Mouse (Mus musculus) heart, embryonic 14.5 days (tissue): ENCODE measurements around the gene Gm43517. TPM values are rescaled to one million over a fixed set of nuclear protein-coding genes. Genes with fewer than 3 reads are reported as not detected.

Experiments
- ATAC-seq: fragments of 200-750 bp; cut with Nextera tagmentation; 2 replicates; pipeline ENCODE4 v1.8.0; 2017; ENCODE audit warnings: low read depth, moderate TSS enrichment; ENCODE audit not compliant: insufficient number of reproducible peaks, insufficient read depth, low FRiP score
- H3K27ac ChIP-seq, 2 experiments: fragments of 200-500 bp in 1 of 2; fragments of 300-500 bp in 1 of 2; sonication (generic) in 1 of 2; replicated peaks in 1 of 2; 2 replicates each; pipeline ENCODE4 v1.5.1; 2012 to 2014; ENCODE audit warnings: low read depth in 2 of 2, low read length in 2 of 2, control low read depth in 1 of 2, mild to moderate bottlenecking in 1 of 2, mixed read lengths in 1 of 2; ENCODE audit not compliant: control insufficient read depth in 1 of 2, insufficient read depth in 1 of 2
- H3K27me3 ChIP-seq: fragments of 300-500 bp; sonication (generic); 2 replicates; pipeline ENCODE4 v1.6.1; 2014; ENCODE audit warnings: mild to moderate bottlenecking, low read length, control low read depth; ENCODE audit not compliant: control insufficient read depth, insufficient read depth
- H3K36me3 ChIP-seq: fragments of 300-500 bp; sonication (generic); 2 replicates; pipeline ENCODE4 v1.6.1; 2014; ENCODE audit warnings: mild to moderate bottlenecking, control low read depth, low read length, mixed read lengths; ENCODE audit not compliant: control insufficient read depth, insufficient read depth
- H3K4me1 ChIP-seq, 2 experiments: fragments of 200-500 bp in 1 of 2; fragments of 300-500 bp in 1 of 2; sonication (generic) in 1 of 2; 2 replicates each; pipeline ENCODE4 v1.6.1; 2012 to 2014; ENCODE audit warnings: low read length in 2 of 2, control low read depth in 1 of 2, mixed read lengths in 1 of 2; ENCODE audit not compliant: control insufficient read depth in 2 of 2, insufficient read depth in 2 of 2
- H3K4me2 ChIP-seq: fragments of 300-500 bp; sonication (generic); 2 replicates; pipeline ENCODE4 v1.6.1; 2014; ENCODE audit warnings: mild to moderate bottlenecking, low read length
- H3K4me3 ChIP-seq, 2 experiments: fragments of 200-500 bp in 1 of 2; fragments of 300-500 bp in 1 of 2; sonication (generic) in 1 of 2; 2 replicates each; pipeline ENCODE4 v1.5.1; 2012 to 2014; ENCODE audit warnings: low read length in 2 of 2, mild to moderate bottlenecking in 2 of 2, control low read depth in 1 of 2, low read depth in 1 of 2, moderate library complexity in 1 of 2; ENCODE audit not compliant: control insufficient read depth in 1 of 2, insufficient read depth in 1 of 2
- H3K9ac ChIP-seq: fragments of 300-500 bp; sonication (generic); 2 replicates; pipeline ENCODE4 v1.6.1; 2014; ENCODE audit warnings: mild to moderate bottlenecking, low read length
- H3K9me3 ChIP-seq: fragments of 300-500 bp; sonication (generic); 2 replicates; pipeline ENCODE4 v1.6.1; 2016; ENCODE audit warnings: low read length, control low read depth; ENCODE audit not compliant: control insufficient read depth
- WGBS: fragments of 180-500 bp; shearing (Covaris S2); extraction: QIAGEN DNeasy Blood & Tissue Kit; methylation state at CpG from one replicate; pipeline ENCODE4 v1.1.7; 2014; 5-methylcytosine and 5-hydroxymethylcytosine counted together
- polyA plus RNA-seq: library from polyadenylated mRNA; unstranded; fragments of >200 nt; fragmentation: Nextera tagmentation; extraction: Ambion mirVana; gene quantifications from 2 replicates; pipeline ENCODE4 v1.2.1, GENCODE M21; 2014

The Gm43517 gene
- polyA plus RNA-seq, 1 experiment from 2014 or later = not detected

DNA sequence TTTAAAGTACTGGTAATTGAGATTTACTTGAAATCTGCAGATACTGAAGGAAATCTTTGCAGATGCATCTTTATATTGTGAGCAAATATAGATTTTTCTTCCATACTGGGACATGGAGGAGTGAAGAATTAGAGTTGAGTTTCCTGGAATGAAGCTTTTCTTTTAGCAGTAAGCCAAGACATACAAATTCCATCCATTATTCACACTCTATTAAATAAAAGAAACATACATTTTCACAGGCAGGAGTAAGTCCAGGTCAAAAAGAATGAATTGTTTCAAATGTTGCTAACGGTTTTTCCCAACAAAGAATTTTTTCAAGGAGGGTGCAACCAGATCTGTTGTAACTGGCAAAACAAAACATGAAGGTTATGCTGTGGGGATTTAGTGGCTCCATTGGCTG, 14.6 kb downstream of the Gm43517 start:
- H3K27ac ChIP-seq = no peak overlapping the region
- WGBS = 6% methylated on average over 1 of the region's 1 CpGs
- H3K4me2 ChIP-seq = no peak overlapping the region
- H3K4me1 ChIP-seq = peaks cover 0 to 11% of the 10 kb centered on the region in 2 experiments; a peak in 3 of 4 replicates
- no peaks in the 10 kb centered on the region for H3K36me3 ChIP-seq
- ATAC-seq = no peak
- H3K27me3 ChIP-seq = peaks cover 83% of the 10 kb centered on the region
- no peak overlapping the region for H3K9ac ChIP-seq
- H3K4me3 ChIP-seq = no peak overlapping the region
- no peaks in the 10 kb centered on the region for H3K9me3 ChIP-seq

DNA sequence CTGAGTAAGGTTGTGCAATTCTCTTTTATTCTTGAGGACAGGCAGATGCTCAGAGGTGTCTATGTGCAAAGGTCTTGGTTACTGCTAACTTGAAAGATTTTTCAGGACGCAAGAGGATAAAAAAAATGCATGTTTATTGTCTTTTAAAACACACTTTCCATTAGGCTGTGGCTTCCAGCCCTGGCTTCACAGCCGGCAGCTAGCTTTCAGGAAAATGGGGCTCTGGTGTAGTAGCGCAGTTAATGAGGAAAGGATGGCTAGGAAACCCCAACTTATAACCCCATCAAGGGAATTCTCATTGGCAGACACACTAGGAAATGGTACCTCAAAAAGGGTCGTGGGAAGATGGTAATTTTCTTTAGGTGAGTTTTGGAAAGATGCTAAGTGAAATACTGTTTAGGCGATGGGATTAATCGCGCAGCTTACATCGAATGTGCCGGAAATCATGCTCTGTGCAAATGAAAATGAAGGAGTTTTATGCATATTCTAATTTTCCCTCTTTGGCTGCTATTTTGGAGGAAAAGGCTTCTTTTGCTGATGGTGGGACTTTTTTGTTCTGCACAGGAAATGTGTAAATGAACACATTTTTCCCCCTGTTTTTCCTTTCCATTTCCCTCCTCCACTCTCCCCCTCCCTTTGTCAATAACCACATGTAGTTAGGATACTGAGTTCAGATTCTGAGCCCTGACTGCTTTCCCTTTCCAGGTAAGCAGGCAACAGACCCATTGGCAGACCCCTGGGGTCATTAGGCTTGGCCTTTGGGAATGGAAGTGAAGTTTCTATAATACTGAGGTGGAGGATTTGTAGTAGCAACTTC, 15.3 kb downstream of the Gm43517 start:
- H3K4me1 ChIP-seq = peaks cover 0 to 11% of the 10 kb centered on the region in 2 experiments; a peak in 3 of 4 replicates
- no peak overlapping the region for H3K9ac ChIP-seq
- peak overlapping the region in 1 of 2 experiments; percentile 45; a peak in 2 of 4 replicates for H3K4me3 ChIP-seq
- H3K4me2 ChIP-seq = peak overlapping the region; percentile 82; the same call in 1 of the 2 replicates
- WGBS = 4% methylated on average over 9 of the region's 9 CpGs
- no peaks in the 10 kb centered on the region for H3K9me3 ChIP-seq
- H3K27ac ChIP-seq = no peak overlapping the region
- ATAC-seq = no peak
- H3K36me3 ChIP-seq = no peaks in the 10 kb centered on the region
- peaks cover 83% of the 10 kb centered on the region for H3K27me3 ChIP-seq

DNA sequence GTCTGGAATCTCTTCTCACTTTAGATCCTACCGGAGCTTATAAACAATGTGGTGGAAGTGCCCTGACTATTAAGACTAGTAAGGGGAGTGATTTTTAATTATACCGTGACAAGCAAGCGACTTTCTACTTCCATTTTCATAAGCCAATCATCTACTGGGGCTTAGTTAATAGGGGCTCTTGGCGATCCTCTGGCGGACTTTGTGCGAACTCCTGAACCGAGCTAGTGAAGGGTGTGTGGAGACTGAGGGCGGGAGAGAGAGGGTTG, 15.8 kb downstream of the Gm43517 start:
- peaks cover 0 to 11% of the 10 kb centered on the region in 2 experiments; a peak in 3 of 4 replicates for H3K4me1 ChIP-seq
- peak overlapping the region; percentile 35 to 45 for H3K4me3 ChIP-seq
- no peak overlapping the region for H3K27ac ChIP-seq
- peak overlapping the region; percentile 82 for H3K4me2 ChIP-seq
- no peak overlapping the region for H3K9ac ChIP-seq
- no peaks in the 10 kb centered on the region for H3K36me3 ChIP-seq
- WGBS = under 1% methylated on average over 8 of the region's 8 CpGs
- no peaks in the 10 kb centered on the region for H3K9me3 ChIP-seq
- ATAC-seq = no peak
- peaks cover 79% of the 10 kb centered on the region for H3K27me3 ChIP-seq

DNA sequence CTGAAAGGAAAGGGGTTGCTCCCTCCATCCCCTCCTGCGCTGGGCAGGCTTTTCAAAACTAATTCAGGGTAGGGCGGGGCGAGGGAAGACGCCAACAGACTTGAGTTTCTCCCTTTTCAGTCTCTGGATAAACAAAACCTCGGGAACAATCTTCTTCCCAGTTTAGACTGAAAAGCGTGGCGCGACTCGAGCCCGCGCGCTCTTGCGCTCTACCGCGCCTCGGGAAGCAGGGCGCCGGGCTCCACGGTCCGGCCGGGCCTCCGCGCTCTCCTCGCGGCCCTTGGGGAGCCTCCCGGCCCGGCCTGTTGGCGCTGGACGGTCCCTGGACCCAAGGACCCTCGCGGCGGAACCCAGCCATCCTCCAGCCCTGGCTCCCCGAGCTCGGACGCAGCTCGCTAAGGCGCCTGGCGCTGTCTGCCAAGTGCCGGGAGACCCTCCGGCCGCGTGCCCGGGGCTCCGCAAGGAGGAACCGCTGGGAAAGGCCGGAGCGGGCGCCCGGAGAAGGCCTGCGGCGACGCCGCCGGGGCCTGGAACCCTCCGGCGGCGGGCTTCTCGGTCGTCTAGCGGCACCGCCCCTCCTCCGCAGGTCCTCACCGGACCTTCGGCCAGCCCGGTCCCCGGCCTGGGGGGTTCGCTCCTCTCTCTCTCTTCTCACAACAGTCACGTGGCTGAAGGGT, 16.3 kb downstream of the Gm43517 start:
- ATAC-seq = no peak
- Histone ChIP-seq H3K27me3 (peaks cover 75% of the 10 kb centered on the region), H3K36me3 (no peaks in the 10 kb centered on the region), H3K4me1 (peaks cover 0 to 11% of the 10 kb centered on the region in 2 experiments; a peak in 3 of 4 replicates), H3K9me3 (no peaks in the 10 kb centered on the region), H3K4me2 (peak overlapping the region; percentile 82), H3K4me3 (peak overlapping the region; percentile 35 to 45), H3K9ac (peak overlapping the region; percentile 44; the same call in 1 of the 2 replicates), H3K27ac (no peak overlapping the region)
- under 1% methylated on average over 62 of the region's 68 CpGs for WGBS

DNA sequence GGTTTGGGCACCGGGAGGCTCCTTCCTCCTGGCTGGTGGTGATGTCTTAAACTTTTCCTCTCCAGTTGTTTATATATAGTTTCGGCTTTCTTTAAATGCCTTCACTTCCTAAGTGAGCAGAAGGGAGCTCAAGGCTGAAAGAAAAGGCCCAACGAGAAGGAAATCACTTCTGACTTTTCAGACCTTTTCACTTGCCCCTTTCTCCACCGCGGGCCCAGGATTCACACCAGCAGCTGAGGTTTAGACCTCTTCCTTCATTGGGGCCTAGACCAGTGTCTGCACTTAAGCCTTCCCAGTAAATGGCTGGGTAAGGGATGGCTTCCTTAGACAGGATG, 16.8 kb downstream of the Gm43517 start:
- no peak for ATAC-seq
- Histone ChIP-seq H3K27me3 (peaks cover 74% of the 10 kb centered on the region), H3K4me1 (peaks cover 0 to 11% of the 10 kb centered on the region in 2 experiments; a peak in 3 of 4 replicates), H3K4me2 (peak overlapping the region; percentile 82), H3K27ac (no peak overlapping the region), H3K9me3 (no peaks in the 10 kb centered on the region), H3K4me3 (peak overlapping the region; percentile 35 to 45), H3K36me3 (no peaks in the 10 kb centered on the region), H3K9ac (no peak overlapping the region)
- WGBS = under 1% methylated on average over 5 of the region's 5 CpGs

DNA sequence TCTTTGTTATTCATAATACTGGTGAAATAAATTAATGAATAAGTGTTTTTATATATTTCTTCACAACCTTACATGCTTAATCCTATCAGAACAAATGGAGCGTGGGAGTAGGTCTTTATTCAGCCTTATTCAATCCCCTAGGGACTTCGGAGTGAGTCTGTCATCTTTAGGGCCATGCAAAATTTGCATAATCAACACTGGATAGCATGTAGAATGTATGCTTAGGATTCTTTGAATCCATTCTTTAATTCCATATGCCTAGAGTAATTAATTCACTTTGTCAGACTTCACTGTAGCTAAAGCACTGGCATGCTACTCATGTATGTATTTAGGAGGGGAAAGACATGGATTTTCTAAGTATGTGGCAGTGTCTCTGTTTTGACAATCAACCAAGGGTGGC, 24.9 kb downstream of the Gm43517 start:
- no peak for ATAC-seq
- no peak overlapping the region for H3K4me2 ChIP-seq
- H3K4me1 ChIP-seq = no peaks in the 10 kb centered on the region
- no peaks in the 10 kb centered on the region for H3K36me3 ChIP-seq
- WGBS = 72% methylated on average over 2 of the region's 2 CpGs
- H3K9ac ChIP-seq = no peak overlapping the region
- H3K9me3 ChIP-seq = no peaks in the 10 kb centered on the region
- peaks cover 6% of the 10 kb centered on the region for H3K27me3 ChIP-seq
- H3K27ac ChIP-seq = no peak overlapping the region
- H3K4me3 ChIP-seq = no peak overlapping the region

DNA sequence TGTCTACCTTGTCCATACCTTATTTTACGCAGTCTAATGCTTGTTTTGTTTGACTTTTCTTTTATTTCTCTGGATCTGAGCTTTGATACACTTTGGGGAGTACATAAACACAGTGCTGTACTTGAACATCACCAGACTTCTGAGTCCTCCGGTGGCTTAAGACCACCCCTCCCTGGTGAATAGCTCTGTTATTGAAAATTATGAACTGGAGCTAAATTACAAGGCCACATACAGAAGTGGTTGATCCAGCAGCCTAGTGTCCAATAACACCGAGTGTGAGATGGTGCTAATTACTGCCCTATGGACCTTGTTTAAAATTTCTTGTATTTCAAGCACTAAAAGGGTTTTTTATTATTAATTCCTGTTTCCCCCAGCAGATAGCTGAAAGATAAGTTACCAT, 33.0 kb downstream of the Gm43517 start:
- H3K4me2 ChIP-seq = no peak overlapping the region
- H3K27ac ChIP-seq = no peak overlapping the region
- no peaks in the 10 kb centered on the region for H3K4me1 ChIP-seq
- H3K9me3 ChIP-seq = no peaks in the 10 kb centered on the region
- H3K4me3 ChIP-seq = no peak overlapping the region
- H3K36me3 ChIP-seq = no peaks in the 10 kb centered on the region
- no peak for ATAC-seq
- H3K27me3 ChIP-seq = no peaks in the 10 kb centered on the region
- WGBS = 72% methylated on average over 3 of the region's 3 CpGs
- H3K9ac ChIP-seq = no peak overlapping the region
